Mouse (Mus musculus) ES-E14 (cell line): ENCODE measurements at regions not wholly inside any gene's neighbourhood (a gene's known extent, or its start where the extent isn't known, plus 50 kb on each side); places are given as distances from the start of the nearest gene placed in this dataset.
"Not testable (repeated sequence)": the region's sequence is repeated elsewhere in the genome, so short reads cannot be mapped to it uniquely, and the experiment has no call there.

ENCODE experiments used
- DNase-seq: peaks from one replicate; pipeline ENCODE4 v3.0.0-alpha.2; 2013; ENCODE audit warnings: low read depth, low spot score
- H3K27ac ChIP-seq: 2 replicates; pipeline ENCODE4 v1.5.1; 2012; ENCODE audit warnings: low read depth, mild to moderate bottlenecking, low read length, moderate library complexity, mixed read lengths; ENCODE audit not compliant: poor library complexity, insufficient read depth, severe bottlenecking
- H3K36me3 ChIP-seq: 2 replicates; pipeline ENCODE4 v1.6.1; 2012; ENCODE audit warnings: mild to moderate bottlenecking, low read length, moderate library complexity, mixed read lengths; ENCODE audit not compliant: control insufficient read depth, poor library complexity, insufficient read depth, severe bottlenecking
- H3K4me1 ChIP-seq, 2 experiments: fragments of 150-350 bp in 1 of 2; sonication (generic) in 1 of 2; 2 replicates each; pipeline ENCODE4 v1.6.1; 2012; ENCODE audit warnings: low read length in 2 of 2, mild to moderate bottlenecking in 1 of 2, mixed read lengths in 1 of 2; ENCODE audit not compliant: control insufficient read depth in 2 of 2, insufficient read depth in 2 of 2, poor library complexity in 1 of 2
- H3K4me3 ChIP-seq, 2 experiments: fragments of 150-350 bp in 1 of 2; sonication (generic) in 1 of 2; 2 replicates each; pipeline ENCODE4 v1.5.1; 2012; ENCODE audit warnings: low read length in 2 of 2, low read depth in 1 of 2, mild to moderate bottlenecking in 1 of 2, mixed read lengths in 1 of 2; ENCODE audit not compliant: insufficient read depth in 1 of 2, poor library complexity in 1 of 2, severe bottlenecking in 1 of 2
- H3K9ac ChIP-seq: 2 replicates; pipeline ENCODE4 v1.6.1; 2012; ENCODE audit warnings: low read depth, mild to moderate bottlenecking, low read length, mixed read lengths; ENCODE audit not compliant: poor library complexity, insufficient read depth, severe bottlenecking
- H3K9me3 ChIP-seq: fragments of 150-350 bp; sonication (generic); 2 replicates; pipeline ENCODE4 v1.6.1; 2012; ENCODE audit warnings: low read depth, mild to moderate bottlenecking, low read length; ENCODE audit not compliant: control insufficient read depth, insufficient read depth
- CHD2 ChIP-seq: IDR thresholded peaks from 2 replicates; pipeline ENCODE4 v1.6.1; 2014; ENCODE audit warnings: mild to moderate bottlenecking, low read depth, low read length, inconsistent platforms
- HCFC1 ChIP-seq: IDR thresholded peaks from 2 replicates; pipeline ENCODE4 v1.6.1; 2012; ENCODE audit warnings: low read length, inconsistent platforms, borderline replicate concordance; ENCODE audit not compliant: insufficient read depth
- MAFK ChIP-seq: IDR thresholded peaks from 2 replicates; pipeline ENCODE4 v1.6.1; 2014; ENCODE audit warnings: mild to moderate bottlenecking, low read depth, low read length, inconsistent platforms; ENCODE audit not compliant: insufficient read depth
- ZC3H11A ChIP-seq: IDR thresholded peaks from 2 replicates; pipeline ENCODE4 v1.6.1; 2012; ENCODE audit warnings: low read depth, mild to moderate bottlenecking, inconsistent platforms, low read length, borderline replicate concordance
- ZNF384 ChIP-seq: IDR thresholded peaks from 2 replicates; pipeline ENCODE4 v1.6.1; 2012; ENCODE audit warnings: low read depth, low read length, inconsistent platforms
- in situ Hi-C, 2 experiments: fragments of 600-800 bp; cut with MboI; formaldehyde crosslinking; loops; one replicate each; pipeline ENCODE4 v1.15.1; 2025; ENCODE audit warnings: low sequenced_read_pairs in 2 of 2, inconsistent platforms in 1 of 2; ENCODE audit not compliant: unreplicated experiment in 2 of 2

GRCm38 (mm10) chr10:30327849-30328248 lies 127.5 kb upstream of the Cenpw start:
- Histone ChIP-seq H3K9me3 (no peaks in the 10 kb centered on the region), H3K9ac (no peak overlapping the region), H3K27ac (no peak overlapping the region), H3K4me1 (no peaks in the 10 kb centered on the region), H3K36me3 (no peaks in the 10 kb centered on the region), H3K4me3 (no peak overlapping the region)
- in situ Hi-C loops, result no loop called here
- DNase-seq, result no peak
- TF ChIP-seq CHD2 (no peak), HCFC1 (no peak), ZC3H11A (no peak), ZNF384 (no peak), MAFK (no peak)

GRCm38 (mm10) chr10:30326861-30327260 lies 126.5 kb upstream of the Cenpw start:
- no peak overlapping the region for H3K4me3 ChIP-seq
- H3K36me3 ChIP-seq, result no peaks in the 10 kb centered on the region
- no peak overlapping the region for H3K27ac ChIP-seq
- H3K9ac ChIP-seq, result no peak overlapping the region
- no peaks in the 10 kb centered on the region for H3K9me3 ChIP-seq
- no peak for TF ChIP-seq HCFC1
- TF ChIP-seq ZC3H11A, result no peak
- TF ChIP-seq CHD2, result no peak
- no peak for TF ChIP-seq MAFK
- no peak for TF ChIP-seq ZNF384
- in situ Hi-C loops, result no loop called here
- no peaks in the 10 kb centered on the region for H3K4me1 ChIP-seq
- no peak for DNase-seq

GRCm38 (mm10) chr10:30295871-30296270 lies 95.5 kb upstream of the Cenpw start:
- H3K4me3 ChIP-seq, H3K9me3 ChIP-seq, DNase-seq, in situ Hi-C loops, H3K4me1 ChIP-seq, H3K36me3 ChIP-seq, H3K27ac ChIP-seq, H3K9ac ChIP-seq: not testable (repeated sequence)

- Histone ChIP-seq H3K36me3 (no peaks in the 10 kb centered on the region), H3K9ac (no peak overlapping the region), H3K4me1 (no peaks in the 10 kb centered on the region), H3K27ac (no peak overlapping the region), H3K4me3 (no peak overlapping the region), H3K9me3 (no peaks in the 10 kb centered on the region)
- in situ Hi-C loops, result no loop called here
- no peak for TF ChIP-seq CHD2
- no peak for TF ChIP-seq HCFC1
- TF ChIP-seq ZC3H11A, result no peak
- no peak for TF ChIP-seq MAFK
- TF ChIP-seq ZNF384, result no peak
- no peak for DNase-seq
Measured at GRCm38 (mm10) chr10:30281666-30282065, 81.3 kb upstream of the Cenpw start.

GRCm38 (mm10) chr10:30280451-30280850 lies 80.1 kb upstream of the Cenpw start:
- Histone ChIP-seq H3K4me1 (no peaks in the 10 kb centered on the region), H3K4me3 (no peak overlapping the region), H3K9me3 (no peaks in the 10 kb centered on the region), H3K36me3 (no peaks in the 10 kb centered on the region), H3K9ac (no peak overlapping the region), H3K27ac (no peak overlapping the region)
- DNase-seq, result no peak
- in situ Hi-C loops, result no loop called here
- TF ChIP-seq CHD2, result no peak
